31 mouse cellular contexts compared by ENCODE assay signal in the genomic region with DNA sequence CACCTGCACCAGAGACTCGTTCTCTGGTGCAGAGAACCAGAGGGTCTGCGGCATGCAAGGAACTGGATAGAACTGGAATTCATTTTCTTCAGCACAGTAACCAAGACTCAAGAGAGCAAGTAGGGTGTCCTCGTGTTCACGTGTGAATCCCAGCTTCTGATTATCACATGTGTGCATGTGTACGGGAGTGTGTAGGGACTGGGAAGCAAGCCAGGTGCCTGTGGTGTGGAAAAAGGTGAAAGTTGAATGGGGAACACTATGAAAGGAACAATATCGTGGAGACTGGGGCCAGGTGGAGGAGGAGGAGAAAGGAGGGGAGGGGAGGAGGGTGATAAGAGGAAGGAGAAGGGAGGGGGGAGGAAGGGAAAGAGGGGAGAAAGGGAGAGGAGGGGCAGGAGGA. TPM values are rescaled to one million over a fixed set of nuclear protein-coding genes. Genes with fewer than 3 reads are reported as not detected.
DNase-seq lines count a peak whose midpoint lies in the region; TF ChIP-seq lines count a peak whose summit lies in the region.
"Had no signal": no experiment of that assay in that cellular context is flagged by ENCODE, and none has a peak within 500 bp of the region (broad histone marks: within the 10 kb centered on the region; RNA-seq: fewer than 3 reads in every experiment).

No protein-coding gene starts in this region.

- H3K27ac ChIP-seq in MEL (ENCODE audit: control insufficient read depth, low read depth, low read length) = no peak overlapping the region
- H3K27ac ChIP-seq: heart, adult 2 months; hindbrain, embryonic 12.5 days; hindbrain, embryonic 15.5 days had no signal

- H3K27me3 ChIP-seq in MEL (ENCODE audit: control insufficient read depth in 1 of 2, insufficient read depth in 2 of 2, low read length in 2 of 2) = no peaks in the 10 kb centered on the region
- H3K27me3 ChIP-seq: hindbrain, embryonic 12.5 days; hindbrain, embryonic 15.5 days; Patski had no signal

- DNase-seq in cerebellum, postnatal 10 days = peak; percentile 42 to 49
- no peak for DNase-seq in cerebellum, postnatal 25 days
- DNase-seq in kidney, adult 9 months = peak; percentile 7
- DNase-seq in kidney, adult 8-10 months = no peak
- DNase-seq in MEL (ENCODE audit: low read depth, low spot score) = peak; percentile 24
- DNase-seq in thymus, postnatal 36 days = no peak
- DNase-seq: adrenal gland, postnatal 10 days; adrenal gland, postnatal 36 days; cerebellum, adult 11 months; cerebellum, adult 2 months; cerebellum, adult 9-11 months; forebrain, postnatal 0 days; gastrocnemius, postnatal 25 days; heart, adult 2 months had no signal

- no peak overlapping the region for H3K9ac ChIP-seq in MEL (ENCODE audit: control insufficient read depth, low read depth, low read length, poor library complexity, severe bottlenecking)
- H3K9ac ChIP-seq: forebrain, postnatal 0 days; hindbrain, embryonic 12.5 days; hindbrain, embryonic 15.5 days had no signal

- H3K4me3 ChIP-seq in MEL (ENCODE audit: control insufficient read depth in 1 of 2, insufficient read depth in 1 of 2, low read depth in 2 of 2, low read length in 2 of 2) = no peak overlapping the region
- H3K4me3 ChIP-seq: heart, adult 2 months; hindbrain, embryonic 12.5 days; hindbrain, embryonic 15.5 days had no signal

- TF ChIP-seq RAD21 in MEL (IDR thresholded peaks at IDR 0.05; ENCODE audit: low read depth, low read length) = no peak

- H3K4me1 ChIP-seq in MEL (ENCODE audit: control insufficient read depth in 1 of 2, insufficient read depth in 2 of 2, low read length in 2 of 2) = peaks cover 0 to 7% of the 10 kb centered on the region in 2 experiments; a peak in 2 of 4 replicates
- H3K4me1 ChIP-seq: hindbrain, embryonic 12.5 days; hindbrain, embryonic 15.5 days had no signal

- no peak for TF ChIP-seq POLR2A in MEL (IDR thresholded peaks at IDR 0.05; ENCODE audit: control insufficient read depth in 1 of 2, insufficient read depth in 1 of 2, low read depth in 1 of 2, low read length in 2 of 2, poor library complexity in 1 of 2)

- H3K79me2 ChIP-seq in MEL (ENCODE audit: control insufficient read depth, insufficient read depth, low read length, poor library complexity) = no peaks in the 10 kb centered on the region

- no peak for TF ChIP-seq EP300 in MEL (IDR thresholded peaks at IDR 0.05; ENCODE audit: low read depth in 1 of 2, low read length in 2 of 2)

- H3K36me3 ChIP-seq in MEL (ENCODE audit: control insufficient read depth in 1 of 2, insufficient read depth in 2 of 2, low read length in 2 of 2) = no peaks in the 10 kb centered on the region
- H3K36me3 ChIP-seq: hindbrain, embryonic 12.5 days; hindbrain, embryonic 15.5 days had no signal

- no peaks in the 10 kb centered on the region for H3K9me3 ChIP-seq in MEL (replicated peaks; ENCODE audit: insufficient read depth, low read length)
- H3K9me3 ChIP-seq: hindbrain, embryonic 12.5 days; hindbrain, embryonic 15.5 days had no signal

- no peak for TF ChIP-seq CTCF in MEL (IDR thresholded peaks at IDR 0.05 in 2 of 3, conservative IDR thresholded peaks at IDR 0.05 in 1 of 3; ENCODE audit: control insufficient read depth in 1 of 3, insufficient read depth in 1 of 3, low read depth in 2 of 3, low read length in 3 of 3, poor library complexity in 1 of 3, severe bottlenecking in 1 of 3)

TF ChIP-seq in MEL, 35 proteins besides CTCF, POLR2A, EP300 and RAD21:
- TF ChIP-seq BHLHE40 (IDR thresholded peaks at IDR 0.05; ENCODE audit: borderline replicate concordance, low read depth, low read length) = peak; percentile 16; the same call in 1 of the 2 replicates
- TF ChIP-seq ZNF384 (IDR thresholded peaks at IDR 0.05; ENCODE audit: low read depth, low read length) = no peak

RNA-seq across cellular contexts. Expression of gene Oasl2, which starts 9.9 kb away (rescaled TPM):
- total RNA-seq in MEL (2012; rRNA removed) = 0.27 TPM in 1 of 2 replicates, not detected in the other
- polyA plus RNA-seq in MEL (2012; ENCODE audit: insufficient read depth in 1 of 2, insufficient read length in 2 of 2, low read depth in 1 of 2, low replicate concordance in 2 of 2, missing spikeins in 1 of 2) = under 1 TPM in 1 of 2 experiments, not detected in 1; 0.63 TPM

RNA-seq across cellular contexts. Expression of gene Gm9936, which starts 28.3 kb away (rescaled TPM):
- total RNA-seq in MEL (2012; rRNA removed) = not detected in 2 replicates
- not detected for polyA plus RNA-seq in MEL (2012; ENCODE audit: insufficient read depth in 1 of 2, insufficient read length in 2 of 2, low read depth in 1 of 2, low replicate concordance in 2 of 2, missing spikeins in 1 of 2)
- total RNA-seq: adrenal gland, adult 18-20 months; adrenal gland, postnatal 36 days; ES-E14; gastrocnemius, adult 8-10 months; gastrocnemius, postnatal 25 days; heart, adult 2 months; heart, postnatal 25 days; hematopoietic stem cell, adult 5-6 weeks had no signal
- polyA plus RNA-seq: gonadal fat pad, adult 2 months; heart, adult 2 months; heart, embryonic 11.5 days; heart, embryonic 14.5 days; heart, postnatal 0 days; Patski had no signal

RNA-seq across cellular contexts. Expression of gene 4930519G04Rik, which starts 33.3 kb away (rescaled TPM):
- not detected in 2 replicates for total RNA-seq in MEL (2012; rRNA removed)
- not detected for polyA plus RNA-seq in MEL (2012; ENCODE audit: insufficient read depth in 1 of 2, insufficient read length in 2 of 2, low read depth in 1 of 2, low replicate concordance in 2 of 2, missing spikeins in 1 of 2)
- total RNA-seq: adrenal gland, adult 18-20 months; adrenal gland, postnatal 10 days; adrenal gland, postnatal 36 days; ES-E14; forebrain, postnatal 0 days; gastrocnemius, adult 8-10 months; gastrocnemius, postnatal 25 days; heart, adult 2 months; heart, postnatal 25 days had no signal
- polyA plus RNA-seq: cerebellum, adult 2 months; embryonic facial prominence, embryonic 11.5 days; embryonic facial prominence, embryonic 14.5 days; forebrain, embryonic 11.5 days; forebrain, embryonic 14.5 days; forebrain, postnatal 0 days; frontal cortex, adult 2 months; gonadal fat pad, adult 2 months; heart, adult 2 months; heart, embryonic 11.5 days; heart, embryonic 14.5 days; heart, postnatal 0 days; hindbrain, embryonic 12.5 days; hindbrain, embryonic 15.5 days had no signal

RNA-seq across cellular contexts. Expression of gene Oasl1, which starts 36.2 kb away (rescaled TPM):
- 8.2 and 11.5 TPM in 2 replicates for total RNA-seq in MEL (2012; rRNA removed)
- 10 to 100 TPM in 1 of 2 experiments, not detected in 1; 33.3 TPM for polyA plus RNA-seq in MEL (2012; ENCODE audit: insufficient read depth in 1 of 2, insufficient read length in 2 of 2, low read depth in 1 of 2, low replicate concordance in 2 of 2, missing spikeins in 1 of 2)
- total RNA-seq: gastrocnemius, adult 8-10 months had no signal

RNA-seq across cellular contexts. Expression of gene 2210016L21Rik, which starts 55.2 kb away (rescaled TPM):
- total RNA-seq in MEL (2012; rRNA removed) = 14.4 and 16.2 TPM in 2 replicates
- polyA plus RNA-seq in MEL (2012; ENCODE audit: insufficient read depth in 1 of 2, insufficient read length in 2 of 2, low read depth in 1 of 2, low replicate concordance in 2 of 2, missing spikeins in 1 of 2) = 10 to 100 TPM in 1 of 2 experiments, not detected in 1; 46.1 TPM

Comparison
In these comparisons a context has a peak if more than half of its experiments do, and no peak if none do; other contexts are left out.
1. DNase-seq: peak in cerebellum, postnatal 10 days (2 of 2), kidney, adult 9 months (single experiment) and MEL (single experiment); none in cerebellum, postnatal 25 days (0 of 2), kidney, adult 8-10 months (0 of 2) and thymus, postnatal 36 days (0 of 2).